Mouse (Mus musculus) liver, postnatal 0 days (tissue): ENCODE measurements at regions not wholly inside any gene's neighbourhood (a gene's known extent, or its start where the extent isn't known, plus 50 kb on each side); places are given as distances from the start of the nearest gene placed in this dataset.

Experiments used
- CTCF ChIP-seq: sonication (generic); IDR thresholded peaks from 2 replicates; pipeline ENCODE4 v1.5.1; 2016; ENCODE audit warnings: antibody characterized with exemption, low read depth
- EP300 ChIP-seq: IDR thresholded peaks from 2 replicates; pipeline ENCODE4 v1.6.1; 2016; ENCODE audit warnings: antibody characterized with exemption, low read depth, mild to moderate bottlenecking

DNA sequence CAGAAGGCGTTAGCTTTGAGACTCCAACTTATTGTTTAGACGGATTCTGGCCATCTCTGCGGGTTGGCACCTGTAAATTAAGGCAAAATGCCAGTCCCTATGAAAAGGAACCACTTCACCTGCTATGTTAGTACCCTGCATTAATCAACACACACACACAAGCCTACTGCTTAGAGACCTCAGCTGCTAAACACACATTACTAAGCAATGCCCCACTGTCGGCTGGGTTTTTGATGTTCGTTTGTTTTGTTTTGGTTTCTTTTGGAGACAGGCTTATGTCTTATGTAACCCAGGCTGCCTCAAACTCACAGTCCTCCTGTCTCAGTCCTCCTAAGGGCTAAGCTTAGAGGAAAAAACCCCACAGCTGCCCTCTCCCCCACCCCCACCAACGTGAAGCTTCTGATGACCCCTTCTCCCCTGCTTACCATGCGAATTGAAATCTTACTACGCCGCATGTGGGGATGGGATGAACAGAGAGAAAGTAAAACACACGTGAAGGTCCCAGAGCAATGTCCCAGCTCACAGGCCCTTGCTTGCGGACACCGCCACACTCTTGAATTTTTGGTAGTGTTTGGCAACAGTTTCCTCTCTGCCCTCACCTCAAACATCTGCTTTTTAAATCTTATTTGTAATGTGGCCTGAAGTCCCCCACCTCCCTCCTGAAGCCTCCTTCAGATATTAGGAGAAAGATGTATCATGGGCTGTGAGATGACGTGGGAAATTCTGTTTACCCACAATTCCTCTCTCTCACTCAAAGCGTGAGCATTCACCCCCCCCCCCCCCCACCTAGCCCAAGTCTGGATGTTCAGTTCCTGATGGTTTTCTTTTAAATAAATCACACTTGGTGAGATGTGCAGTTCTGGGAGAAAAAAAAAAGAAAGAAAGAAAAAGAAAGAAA lies 70.1 kb downstream of the Tex35 start:
- TF ChIP-seq CTCF (no peak), EP300 (no peak)
